Mouse (Mus musculus) c-Kit-positive CD71-positive TER-119-negative erythroid progenitor cells, embryonic 14.5 days (primary cell): Measurements from ENCODE around the gene N4bp1.
A peak's percentile ranks its signal among the peaks of the same experiment; 100 is the strongest.

ENCODE experiments used
- DNase-seq: peaks from one replicate; pipeline ENCODE4 v3.0.0-alpha.2; 2013; ENCODE audit warnings: low read depth

N4bp1 gene

DNA sequence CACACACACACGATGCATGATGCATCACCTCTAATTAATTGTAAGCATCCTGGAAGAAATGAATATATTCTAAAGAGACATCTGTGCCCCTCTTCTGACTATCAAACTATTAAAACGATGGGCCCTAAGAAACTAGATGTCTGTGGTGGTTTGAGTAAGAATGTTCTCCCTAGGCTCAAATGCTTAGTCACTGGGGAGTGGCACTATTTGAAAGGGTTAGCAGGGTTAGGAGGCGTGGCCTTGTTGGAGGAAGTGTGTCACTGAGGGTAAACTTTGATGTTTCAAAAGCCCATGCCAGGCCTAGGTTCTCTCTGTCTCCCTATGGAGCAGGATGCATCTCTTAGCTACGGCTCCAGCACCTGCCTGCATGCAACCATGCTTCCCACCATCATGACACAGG lies 10.3 kb upstream of the N4bp1 start:
- no peak for DNase-seq

DNA sequence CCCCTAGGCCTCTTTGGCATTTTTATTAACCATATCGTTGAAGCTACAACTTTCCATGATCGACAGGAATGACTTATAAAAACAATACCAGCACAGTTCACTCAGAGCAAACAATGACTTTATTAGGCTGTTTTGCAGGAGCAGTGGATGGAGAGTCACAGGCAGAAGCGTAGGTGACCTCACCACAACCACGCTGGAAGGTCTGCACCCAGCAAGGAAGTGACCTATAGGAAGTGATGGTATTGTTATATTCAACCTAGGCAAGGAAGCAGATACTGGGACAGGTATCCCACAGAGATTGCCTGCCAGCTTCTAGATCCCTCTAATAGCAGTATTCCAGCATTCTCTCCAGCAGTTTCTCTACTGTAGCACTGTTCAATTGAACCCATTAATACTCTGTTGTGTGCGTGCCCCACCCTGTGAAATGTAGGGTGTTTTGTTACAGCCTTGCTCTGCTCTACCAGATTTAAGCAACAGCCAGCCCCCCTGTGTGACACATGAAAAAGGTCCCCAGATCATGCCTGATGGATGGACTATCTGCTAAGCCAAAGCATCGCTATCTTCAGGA lies 9.2 kb upstream of the N4bp1 start:
- DNase-seq = no peak

DNA sequence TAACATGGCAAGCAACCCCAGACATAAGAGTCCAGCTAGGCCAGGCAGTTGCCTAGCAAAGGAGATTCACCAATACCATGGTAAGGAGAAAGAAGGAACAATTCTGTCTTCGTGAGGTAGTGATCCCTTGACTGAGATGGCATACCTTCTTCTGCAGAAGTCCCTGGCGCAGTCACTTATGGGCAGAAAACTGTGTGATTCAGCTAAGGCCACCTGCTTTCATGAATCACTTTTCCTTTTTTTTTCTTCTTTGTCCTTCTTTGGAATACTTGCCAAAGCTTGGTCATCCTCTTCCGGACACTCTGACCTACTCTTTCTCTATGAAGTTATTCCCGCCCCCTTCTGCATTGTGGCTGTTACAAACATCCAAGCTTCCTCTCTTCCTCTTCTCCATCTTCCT lies 8.5 kb upstream of the N4bp1 start:
- DNase-seq = no peak

DNA sequence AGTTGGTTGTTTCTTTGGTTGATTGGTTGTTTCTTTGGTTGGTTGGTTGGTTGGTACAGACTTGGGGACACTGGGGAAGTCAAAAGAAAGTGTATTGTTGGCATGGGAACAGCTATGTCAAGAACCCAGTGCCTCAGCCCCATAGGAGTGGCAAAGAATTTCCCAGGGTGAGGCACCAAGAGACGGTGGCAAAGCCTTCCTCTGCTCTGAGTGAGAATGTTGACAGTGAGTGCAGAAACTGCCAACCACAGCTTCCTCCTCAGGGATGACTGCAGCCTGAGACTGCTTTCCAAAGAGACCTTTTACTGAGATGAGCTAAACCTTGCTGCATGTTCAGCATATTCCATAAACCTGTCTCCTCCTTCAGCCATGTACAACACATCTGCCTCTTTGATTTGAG lies 6.5 kb upstream of the N4bp1 start:
- no peak for DNase-seq

DNA sequence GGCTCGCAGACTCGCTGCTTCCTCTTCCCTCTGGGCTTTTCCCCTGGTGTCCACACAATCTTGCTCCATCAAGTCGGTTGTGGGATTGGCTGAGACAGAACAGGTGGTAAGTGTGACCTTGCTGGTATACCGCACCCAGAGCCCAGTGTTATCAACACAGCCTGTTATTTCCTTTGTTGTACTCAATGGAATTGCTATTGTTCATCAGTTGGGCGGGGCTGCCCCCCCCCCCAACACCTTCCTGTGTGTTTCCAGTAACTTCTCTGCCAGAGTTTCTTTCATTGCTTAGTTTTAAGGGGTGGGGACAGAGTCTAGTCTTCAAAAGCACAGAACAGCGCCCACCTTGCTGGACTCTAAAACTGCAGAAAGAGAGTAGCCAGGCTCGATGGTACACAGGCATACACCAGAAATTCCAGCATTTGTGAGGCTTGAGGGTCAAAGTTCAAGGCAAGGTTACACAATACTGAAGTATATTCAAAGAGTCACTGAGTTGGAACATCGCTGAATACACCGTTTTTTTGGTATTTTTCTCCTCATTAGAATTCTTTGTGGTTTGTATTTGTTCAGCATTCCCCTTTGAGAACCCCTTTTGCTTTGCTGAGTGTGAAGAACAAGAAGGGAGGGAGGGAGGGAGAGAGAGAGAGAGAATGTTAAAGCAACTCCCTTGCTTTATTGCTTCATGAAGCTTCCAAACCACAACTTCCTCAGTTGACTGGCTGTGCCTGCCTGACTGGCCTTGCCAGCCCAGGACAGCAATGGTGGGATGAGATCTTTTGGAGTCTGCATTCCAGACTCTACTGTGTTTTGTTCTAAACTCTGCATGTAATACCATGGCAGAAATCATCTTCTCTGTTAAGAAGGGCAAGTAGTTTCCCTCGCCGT lies 3.2 kb upstream of the N4bp1 start:
- no peak for DNase-seq

DNA sequence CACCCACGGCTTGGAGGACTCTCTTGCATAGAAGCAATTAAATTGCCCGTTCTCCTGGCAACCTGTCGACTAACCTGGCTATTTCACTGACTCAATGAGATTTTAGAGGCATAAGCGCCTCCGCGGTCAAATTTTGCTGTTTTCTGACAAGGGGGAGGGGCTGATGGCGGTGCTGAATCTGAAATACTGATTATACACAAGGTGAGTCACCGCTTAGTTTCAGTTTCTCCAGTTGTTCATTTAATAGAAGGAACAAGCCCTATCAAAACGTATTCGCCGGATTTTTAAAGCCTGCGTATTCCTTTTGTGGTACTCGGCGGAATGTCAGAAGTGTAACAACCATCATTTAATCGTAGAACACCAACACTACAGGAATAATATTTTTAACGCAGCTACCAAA lies 991 bp downstream of the N4bp1 start:
- DNase-seq = peak; percentile 55

DNA sequence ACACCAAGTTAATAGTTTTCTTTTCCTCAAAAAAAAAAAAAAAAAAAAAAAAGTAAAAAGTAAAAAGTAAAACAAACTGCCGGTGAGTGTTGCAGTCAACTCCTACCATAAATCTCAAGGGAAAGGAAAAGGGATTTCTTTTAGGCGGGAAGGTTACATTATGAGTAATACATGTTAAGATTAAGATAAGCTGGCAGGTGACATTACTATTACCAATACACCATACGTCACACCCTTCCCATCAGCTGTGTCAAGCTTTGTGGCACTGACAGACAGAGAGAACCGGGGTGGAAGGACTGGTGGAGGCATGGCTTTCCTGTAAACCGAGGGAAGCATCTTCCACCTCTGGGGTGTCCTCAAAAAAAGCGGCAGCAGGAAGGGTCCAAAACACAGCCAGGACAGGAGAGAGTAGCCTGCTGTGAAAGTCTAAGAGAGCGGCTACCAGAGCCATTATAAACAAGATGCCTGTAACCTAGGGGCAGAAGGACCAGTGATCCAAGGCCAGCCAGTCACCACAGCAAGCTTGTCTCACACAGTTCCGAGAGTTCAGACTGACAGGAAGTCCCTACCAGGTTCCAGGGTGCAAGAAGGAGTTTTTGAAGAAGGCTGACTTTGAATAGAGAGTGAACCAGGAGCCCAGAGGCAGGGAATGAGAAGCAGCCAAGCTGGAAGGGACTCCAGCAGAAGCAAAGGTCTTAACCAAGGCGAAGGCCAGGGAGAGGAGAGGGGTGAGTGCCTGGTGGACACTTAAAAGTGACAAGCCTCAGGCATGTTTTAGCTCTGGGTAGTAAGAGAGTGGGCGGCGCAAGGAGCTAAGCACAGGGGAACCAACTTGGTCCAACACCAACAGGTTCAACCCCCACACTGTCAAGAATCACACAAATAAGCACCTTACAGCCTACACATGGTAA lies 2.2 kb downstream of the N4bp1 start:
- DNase-seq = no peak

DNA sequence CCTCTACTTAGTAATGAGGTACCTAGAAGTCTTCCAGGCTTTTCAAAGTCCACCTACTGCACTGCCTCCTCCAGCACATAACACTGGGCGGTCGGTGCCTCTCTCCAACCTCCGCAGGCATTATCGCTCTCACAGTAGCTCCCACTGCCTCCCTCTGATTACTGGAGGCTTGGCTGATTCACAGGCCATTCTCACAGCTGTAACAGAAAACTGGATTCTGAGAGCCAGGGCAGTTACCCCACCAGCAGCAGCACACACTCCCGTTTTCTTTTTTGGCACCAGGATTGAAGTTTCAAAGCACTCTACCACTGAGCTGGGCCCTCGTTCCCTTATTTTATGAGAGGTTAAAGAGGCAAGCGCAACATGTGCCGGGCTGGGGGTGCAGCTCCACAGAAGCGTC lies 3.1 kb downstream of the N4bp1 start:
- DNase-seq = no peak

DNA sequence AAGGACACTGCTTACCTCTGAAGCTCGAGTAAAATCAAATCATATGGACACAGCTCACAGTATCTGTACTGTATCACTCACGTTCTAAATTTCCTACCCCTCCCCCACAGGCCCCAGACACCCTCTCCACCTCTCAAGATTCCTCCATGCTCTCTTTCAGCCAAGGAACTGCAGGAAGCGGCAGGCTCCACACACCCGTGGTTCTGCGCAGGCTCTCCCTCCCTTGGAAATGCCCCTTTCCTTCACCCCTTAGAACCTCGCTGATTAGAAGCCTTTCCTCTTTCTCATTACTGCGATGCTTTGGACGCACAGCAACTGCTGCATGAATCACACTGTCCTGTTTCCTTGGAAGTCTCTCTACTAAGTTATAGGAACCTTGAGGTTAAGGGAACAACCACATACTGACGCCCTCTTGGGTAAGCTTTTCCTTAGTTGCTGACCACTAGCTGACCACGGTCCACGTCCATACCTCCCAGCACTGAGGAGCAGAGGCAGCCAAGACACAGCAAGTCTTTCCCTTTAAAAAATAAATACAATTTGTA lies 3.9 kb downstream of the N4bp1 start:
- no peak for DNase-seq

DNA sequence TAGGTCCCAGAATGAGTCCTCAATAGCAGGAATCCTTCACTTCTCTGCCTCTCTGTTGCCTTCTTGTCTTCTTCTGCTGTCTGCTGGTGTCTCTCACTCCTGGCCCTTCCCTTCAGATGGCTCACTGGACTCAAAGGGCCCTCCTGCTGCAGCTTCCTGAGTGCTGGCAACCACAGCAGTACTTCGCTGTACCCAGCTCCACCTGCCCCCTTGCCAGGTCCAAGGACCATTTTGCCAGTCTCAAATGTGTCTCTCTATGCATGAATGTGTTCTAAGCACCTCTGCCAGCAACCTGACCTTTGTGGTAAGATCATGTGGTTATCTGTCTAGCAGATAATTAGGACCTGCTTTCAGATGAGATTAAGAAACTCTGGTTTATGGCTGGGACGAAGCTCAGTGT lies 8.2 kb downstream of the N4bp1 start:
- DNase-seq = no peak

DNA sequence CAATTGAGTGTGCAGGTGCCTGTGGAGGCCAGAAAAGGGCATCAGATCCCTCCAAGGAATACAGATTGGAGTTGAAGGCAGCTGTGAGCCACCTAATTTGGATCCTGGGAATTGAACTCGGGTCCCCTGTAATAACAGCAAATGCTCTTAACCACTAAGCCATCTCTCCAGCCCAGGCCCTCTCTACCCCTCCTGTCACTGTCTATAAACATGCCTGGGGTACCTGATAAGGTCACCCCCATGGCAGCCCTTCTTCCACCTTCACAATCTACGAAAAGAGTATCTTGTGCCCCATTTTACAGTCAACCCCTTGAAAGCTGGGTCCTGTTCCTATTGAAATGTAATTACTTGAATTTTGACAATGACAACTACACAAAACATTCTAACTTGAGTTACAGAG lies 11.0 kb downstream of the N4bp1 start:
- no peak for DNase-seq

DNA sequence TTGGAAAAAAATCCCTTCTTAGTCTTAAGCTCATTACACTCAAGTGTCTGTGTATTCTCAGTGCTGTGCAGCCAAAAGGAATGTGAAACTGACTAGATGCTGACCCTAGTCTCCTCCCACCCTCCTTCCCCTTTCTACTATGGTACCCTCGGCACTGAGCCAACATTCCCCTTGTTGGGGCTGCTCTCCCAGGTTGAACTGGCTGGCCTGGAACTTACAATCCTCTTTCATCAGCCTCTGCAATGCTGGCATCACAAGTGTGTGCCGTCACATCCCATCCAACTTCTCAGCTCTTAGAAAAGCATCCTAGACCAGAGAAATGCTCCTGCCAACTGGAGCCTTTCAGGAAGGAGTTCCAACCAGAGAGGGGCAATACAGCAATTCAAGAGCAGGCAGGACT lies 11.9 kb downstream of the N4bp1 start:
- DNase-seq = no peak

DNA sequence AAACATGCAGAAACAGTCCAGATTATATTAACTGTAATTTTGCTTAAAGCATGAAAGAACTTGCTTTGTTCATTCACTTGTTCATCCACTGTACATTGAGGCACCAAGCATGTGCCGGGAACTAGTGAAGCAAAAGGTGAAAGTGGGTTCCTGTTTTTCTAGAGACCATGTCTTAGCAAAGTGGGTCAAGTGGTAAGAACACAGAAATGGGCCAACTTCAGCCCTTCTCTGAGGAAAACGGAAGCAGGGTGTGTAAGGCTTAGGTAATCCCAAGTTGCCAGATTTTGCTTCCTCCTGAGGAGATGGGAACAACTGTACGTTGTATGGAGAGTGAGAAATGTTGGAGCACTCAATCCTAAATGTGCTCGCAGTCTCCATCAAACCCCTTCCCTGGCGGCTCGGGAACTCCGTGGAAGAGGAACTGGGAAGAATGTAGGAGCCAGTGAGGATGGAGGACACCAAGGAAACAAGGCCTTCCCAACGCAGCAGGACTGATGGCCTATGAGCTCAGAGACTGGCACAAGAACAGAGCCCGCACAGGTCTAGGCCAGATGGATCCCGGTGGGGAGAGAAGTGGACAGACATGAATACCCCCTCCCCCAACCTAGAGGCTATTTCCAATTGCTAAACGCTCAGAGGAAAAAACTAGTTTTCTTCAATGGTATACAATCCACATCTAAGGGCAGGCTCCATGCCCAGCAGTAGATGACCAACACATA lies 12.8 kb downstream of the N4bp1 start:
- DNase-seq = no peak

DNA sequence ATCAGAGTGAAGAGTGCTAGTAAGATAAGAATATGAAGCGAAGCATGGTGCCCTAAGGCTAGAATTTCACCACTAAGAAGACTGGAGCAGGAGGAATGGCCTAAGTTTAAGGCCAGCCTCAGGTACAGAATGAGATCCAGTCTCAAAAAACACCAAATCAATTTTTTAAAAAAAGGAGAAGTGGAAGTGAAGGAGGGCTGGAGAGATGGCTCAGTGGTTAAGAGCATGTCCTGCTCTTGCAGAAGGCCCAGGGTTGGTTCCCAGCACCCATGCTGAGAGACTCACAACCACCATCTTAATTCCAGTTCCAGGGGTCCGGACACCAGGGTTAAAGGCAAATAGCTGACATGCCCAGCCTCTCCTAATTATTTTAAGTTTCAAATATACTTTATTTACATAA lies 13.6 kb downstream of the N4bp1 start:
- DNase-seq = no peak

DNA sequence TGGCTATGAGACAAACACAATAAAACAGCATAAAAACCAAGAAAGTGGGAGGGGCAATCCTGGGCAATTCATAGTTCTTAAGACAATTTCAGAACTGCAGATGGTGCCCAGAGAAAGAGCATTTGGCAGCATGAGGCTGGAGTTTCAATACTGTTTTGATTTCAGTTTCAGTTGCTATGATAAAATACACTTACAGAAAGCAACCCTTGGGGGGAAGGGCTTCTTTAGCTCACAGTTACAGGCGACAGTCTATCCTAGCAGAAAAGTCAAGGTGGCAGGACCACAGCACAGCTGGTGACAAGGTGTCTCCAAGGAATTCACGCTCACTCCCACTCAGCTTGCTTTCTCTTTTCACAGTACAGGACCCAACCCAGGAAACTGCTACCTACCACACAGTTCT lies 14.3 kb downstream of the N4bp1 start:
- no peak for DNase-seq

DNA sequence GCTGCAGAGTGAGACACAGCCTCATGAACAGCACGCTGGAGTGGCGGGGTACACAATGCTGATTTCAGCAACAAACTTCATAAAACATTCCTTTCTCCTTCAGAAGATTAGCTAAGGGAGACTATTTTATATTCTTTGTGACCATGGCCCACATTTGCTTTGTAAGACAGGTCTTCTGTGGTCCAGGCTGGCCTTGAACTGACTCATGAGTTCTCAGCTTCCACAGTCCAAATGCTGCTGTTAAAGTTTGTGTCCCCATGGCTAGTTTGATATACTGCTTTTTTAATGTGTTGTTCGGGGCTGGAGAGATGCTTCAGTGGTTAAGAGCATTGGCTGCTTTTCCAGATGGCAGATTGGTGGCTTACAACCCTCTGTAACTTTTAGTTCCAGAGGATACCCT lies 17.0 kb downstream of the N4bp1 start:
- DNase-seq = no peak

DNA sequence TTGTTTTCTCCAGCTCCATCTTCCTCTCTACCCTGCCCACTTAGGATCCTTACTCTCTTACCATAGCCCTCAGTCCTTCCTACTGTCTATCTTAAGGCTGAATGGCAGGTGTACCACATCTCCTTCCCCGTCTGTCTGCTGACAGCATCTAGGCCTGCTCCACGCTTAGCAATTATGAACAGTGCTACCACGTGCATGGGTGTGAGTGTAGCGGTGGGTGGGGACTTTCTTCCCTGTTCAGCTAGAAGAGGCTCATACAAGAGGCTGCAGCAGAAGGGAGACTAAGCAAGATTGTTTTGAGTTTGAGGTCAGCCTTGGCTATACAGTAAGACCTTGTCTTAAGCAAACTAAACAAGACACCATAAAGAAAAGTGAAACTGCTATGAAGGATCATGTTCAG lies 20.3 kb downstream of the N4bp1 start:
- DNase-seq = no peak

DNA sequence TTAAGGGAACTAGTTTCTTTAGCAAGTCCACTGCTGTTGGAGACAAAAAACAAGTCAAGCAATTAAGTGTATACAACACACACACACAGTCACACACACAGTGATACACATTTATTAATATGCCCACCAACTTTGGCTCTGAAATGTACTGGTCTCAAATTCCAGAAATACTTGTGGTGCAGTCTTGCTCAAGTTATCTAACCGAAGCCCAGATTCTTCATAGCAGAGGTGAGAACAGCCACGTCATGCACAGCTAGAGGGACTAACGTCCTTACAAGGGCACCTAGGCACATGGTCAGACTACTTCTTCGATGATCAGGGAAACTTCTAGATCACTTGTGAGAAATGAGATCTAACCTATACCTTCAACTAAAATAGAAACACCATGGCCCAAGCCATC lies 22.2 kb downstream of the N4bp1 start:
- DNase-seq = no peak

DNA sequence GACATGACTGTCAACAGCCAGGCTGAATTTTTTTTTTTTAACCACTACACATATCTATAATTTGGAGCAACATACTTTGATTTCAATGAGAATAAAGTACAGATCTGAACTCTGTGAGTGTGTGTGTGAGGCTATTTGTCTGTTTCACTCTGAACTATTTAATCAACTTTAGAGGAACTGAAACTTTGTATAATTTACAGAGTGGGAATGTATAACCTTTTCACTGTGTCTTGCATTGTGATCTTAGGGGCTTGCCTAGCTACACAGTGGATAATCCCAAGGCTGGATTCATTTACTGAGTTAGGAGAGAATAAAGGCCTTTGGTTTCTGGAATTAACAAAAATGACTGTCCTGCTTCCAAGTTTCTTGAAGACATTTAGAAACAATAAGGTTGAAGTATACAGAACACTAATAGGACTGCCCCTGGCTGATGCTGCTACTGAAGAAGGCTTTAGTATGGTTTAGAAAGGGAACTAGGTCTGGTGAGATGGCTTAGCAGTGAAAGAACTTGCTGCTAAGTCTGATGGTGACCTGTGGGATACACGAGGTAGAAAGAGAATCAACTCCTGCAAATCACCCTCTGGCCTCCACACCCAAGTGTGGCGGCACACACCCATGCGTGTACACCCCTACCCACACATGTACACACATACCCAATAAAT lies 22.8 kb downstream of the N4bp1 start:
- DNase-seq = no peak

DNA sequence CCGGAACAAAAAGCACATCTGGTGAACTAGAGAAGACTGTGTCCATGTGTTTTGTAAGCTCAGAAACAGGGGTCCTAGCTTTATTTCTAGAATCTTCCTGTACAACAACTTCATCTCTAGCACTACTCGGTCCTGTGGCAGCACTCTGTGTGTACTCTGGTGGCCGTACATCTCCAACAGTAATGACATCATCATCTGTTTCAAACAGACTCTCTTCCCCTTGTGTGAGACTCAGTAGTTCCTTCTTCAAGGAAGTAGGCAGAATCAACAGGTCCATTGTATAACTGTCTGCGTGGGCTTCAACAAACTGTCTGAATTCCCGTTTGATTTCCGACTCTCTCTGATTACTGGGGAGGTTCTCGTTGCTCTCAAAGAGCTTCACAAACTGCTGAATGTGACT lies 23.5 kb downstream of the N4bp1 start:
- DNase-seq = no peak

DNA sequence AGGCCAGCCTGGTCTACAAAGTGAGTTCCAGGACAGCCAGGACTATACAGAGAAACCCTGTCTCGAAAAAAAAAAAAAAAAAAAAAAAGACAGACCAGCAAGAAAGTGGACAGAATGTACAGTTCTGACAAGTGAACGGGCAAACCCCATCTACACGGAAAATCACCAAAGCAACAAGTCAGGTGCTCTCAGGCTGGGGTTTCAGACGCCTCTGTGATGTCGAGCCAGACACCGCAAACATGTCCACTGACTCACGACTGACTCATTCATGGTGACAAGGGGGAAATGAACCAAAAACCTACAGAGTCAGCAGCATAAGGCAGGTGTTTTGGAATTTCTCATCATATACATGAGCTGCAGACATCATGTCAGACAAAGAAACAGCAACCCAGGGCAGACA lies 28.8 kb downstream of the N4bp1 start:
- no peak for DNase-seq
